Mouse (Mus musculus): ENCODE data around the gene Abat.
"Not testable (repeated sequence)": the region's sequence is repeated elsewhere in the genome, so short reads cannot be mapped to it uniquely, and the experiment has no call there.

The Abat gene

GRCm38 (mm10) chr16:8532894-8533293 is 19.7 kb downstream of the Abat start:
- no peak for DNase-seq (ENCODE audit: low spot score in 2 of 2)

- DNase-seq (ENCODE audit: low spot score in 2 of 2): no peak
Measured at GRCm38 (mm10) chr16:8533477-8533876, 20.2 kb downstream of the Abat start.

GRCm38 (mm10) chr16:8534466-8535200 is 21.4 kb downstream of the Abat start:
- no peak for DNase-seq (ENCODE audit: low spot score in 2 of 2)

GRCm38 (mm10) chr16:8535411-8535810 is 22.2 kb downstream of the Abat start:
- no peak for DNase-seq (ENCODE audit: low spot score in 2 of 2)

DNA sequence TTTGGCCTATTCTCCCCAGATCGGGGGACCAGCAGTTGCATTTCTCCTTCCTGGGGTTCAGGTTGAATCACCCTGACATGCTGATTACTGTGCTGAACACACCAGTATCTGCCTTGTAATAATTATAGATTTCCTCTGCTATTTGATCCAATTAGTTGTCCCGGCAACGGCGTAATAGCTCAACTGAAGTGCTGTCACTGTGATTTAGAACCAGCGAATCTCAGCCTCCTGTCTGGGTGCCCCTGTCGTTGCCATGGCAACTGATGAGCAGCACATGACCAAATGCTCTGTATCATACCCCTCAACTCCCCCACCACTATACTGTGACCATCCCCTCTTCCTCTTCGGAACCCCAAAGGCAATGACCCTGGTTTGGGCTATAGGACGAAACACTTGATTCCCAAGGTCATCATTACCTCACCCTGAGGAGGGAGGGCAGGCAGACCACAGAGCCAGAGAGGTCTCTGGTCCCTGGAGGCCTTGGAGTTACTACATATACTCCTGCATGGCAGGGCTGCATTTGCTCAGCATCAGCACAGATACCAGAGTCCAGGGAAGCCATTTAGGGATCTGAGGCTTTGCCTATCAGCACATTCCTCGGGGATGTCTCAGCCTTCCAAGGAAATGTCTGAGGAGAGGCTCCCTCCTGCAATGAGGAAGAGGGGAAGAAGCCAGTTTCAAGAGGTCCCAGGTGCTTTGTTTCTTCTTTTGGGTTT is 26.1 kb downstream of the Abat start:
- DNase-seq (ENCODE audit: low spot score in 2 of 2): no peak

DNA sequence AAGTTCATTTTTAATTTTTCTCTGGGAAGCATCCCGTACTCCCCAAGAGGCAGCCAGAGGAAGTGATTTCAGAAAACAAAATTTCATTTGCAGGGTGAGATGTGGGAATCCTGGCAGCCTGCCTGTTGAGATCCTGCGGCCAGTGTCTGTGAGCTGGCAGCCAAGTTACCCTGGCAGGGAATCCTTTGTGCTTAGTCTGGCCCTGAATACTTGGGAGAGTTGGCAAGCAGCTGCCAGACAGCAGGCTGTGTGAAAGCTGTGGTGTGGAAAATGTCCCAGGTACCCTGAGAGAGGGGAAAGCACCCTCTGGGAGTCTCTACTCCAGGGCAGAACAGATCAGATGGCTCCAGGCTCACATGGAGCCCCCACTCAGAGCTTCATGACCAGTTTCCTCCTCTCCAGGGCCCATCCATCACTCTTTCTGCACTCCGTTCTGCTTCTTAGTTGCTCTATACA is 27.7 kb downstream of the Abat start:
- no peak for DNase-seq (ENCODE audit: low spot score in 2 of 2)

GRCm38 (mm10) chr16:8547836-8548235 is 34.6 kb downstream of the Abat start:
- no peak for DNase-seq (ENCODE audit: low spot score in 2 of 2)

DNA sequence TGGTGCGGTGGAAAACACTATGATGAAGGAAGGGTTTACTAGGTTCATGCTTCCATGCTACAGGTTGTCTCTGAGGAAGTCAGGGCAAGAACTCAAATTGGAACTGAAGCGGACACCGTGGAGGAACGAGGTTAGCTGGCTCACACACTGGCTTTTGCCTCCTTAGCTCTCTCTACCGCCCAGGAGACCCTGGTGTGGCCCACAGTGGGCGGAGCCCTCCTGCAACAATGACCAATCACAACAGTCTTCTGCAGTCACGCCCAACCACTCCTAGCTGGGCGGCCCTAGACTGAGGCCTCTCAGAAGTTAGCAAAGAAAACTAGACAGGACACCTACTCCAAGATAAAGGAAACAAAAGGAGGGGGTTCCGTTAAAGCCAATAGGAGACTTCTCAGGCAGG is 36.3 kb downstream of the Abat start:
- no peak for DNase-seq (ENCODE audit: low spot score in 2 of 2)

- DNase-seq (ENCODE audit: low spot score in 2 of 2): no peak
Measured at GRCm38 (mm10) chr16:8554351-8554750, 41.1 kb downstream of the Abat start.

DNA sequence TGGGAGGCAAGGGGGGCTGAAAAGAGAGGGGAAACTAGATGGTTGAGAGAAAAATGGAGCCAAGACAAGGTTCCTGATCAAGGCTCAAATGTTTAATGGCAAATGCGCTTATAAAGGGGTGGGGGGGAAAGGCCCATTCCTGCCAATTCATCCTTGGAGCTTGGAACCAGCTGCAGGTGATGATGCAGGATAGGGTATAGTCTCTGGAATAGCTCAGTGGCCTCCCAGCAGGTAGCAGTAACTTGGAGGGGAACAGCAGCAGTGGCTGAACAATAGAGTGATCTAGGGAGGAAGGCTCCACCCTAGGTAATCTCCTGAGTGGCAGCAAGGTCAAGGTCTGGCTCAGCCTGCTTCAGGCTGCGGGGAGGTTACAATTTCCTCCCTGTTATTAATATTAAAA is 41.5 kb downstream of the Abat start:
- DNase-seq (ENCODE audit: low spot score in 2 of 2): not testable (repeated sequence)

DNA sequence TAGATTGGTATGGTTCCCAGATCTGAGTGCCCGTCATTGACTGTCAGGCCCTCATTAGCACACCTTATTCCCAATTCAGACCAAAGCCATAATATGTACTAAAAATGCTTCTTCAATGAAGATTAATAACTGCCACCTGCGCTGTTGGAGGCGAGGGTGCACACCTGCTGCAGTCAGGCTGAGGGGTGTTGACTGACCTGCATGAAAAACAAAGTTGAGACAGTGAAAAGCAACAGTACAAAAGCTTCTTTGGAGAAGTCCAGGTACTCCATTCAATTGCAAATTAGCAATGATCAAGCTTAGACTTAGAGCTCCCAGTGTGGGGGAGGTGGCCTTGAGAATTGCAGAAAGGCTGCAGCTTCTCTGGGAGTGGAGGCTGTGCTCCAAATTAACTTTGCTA is 42.1 kb downstream of the Abat start:
- not testable (repeated sequence) for DNase-seq (ENCODE audit: low spot score in 2 of 2)

DNA sequence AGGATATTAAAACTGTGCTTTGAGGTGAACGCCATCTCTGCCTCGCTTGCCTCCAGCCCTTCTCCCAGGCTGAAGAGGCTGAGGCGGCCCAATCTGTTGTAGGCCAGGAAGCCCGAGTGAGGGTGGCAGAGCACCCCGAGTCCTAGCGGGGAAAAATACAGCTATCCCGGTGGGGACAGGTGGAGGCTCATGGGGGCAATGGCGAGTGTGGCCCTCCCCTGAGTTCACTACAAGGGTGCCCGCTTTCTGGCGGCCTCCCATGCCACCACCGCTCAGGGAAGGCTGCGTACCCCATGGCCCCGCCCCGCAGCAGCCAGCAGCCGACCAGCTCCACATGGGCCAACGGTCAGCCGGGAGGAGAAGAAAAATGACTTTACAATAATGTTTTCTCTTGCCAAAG is 46.9 kb downstream of the Abat start:
- DNase-seq (ENCODE audit: low spot score in 2 of 2): no peak

DNA sequence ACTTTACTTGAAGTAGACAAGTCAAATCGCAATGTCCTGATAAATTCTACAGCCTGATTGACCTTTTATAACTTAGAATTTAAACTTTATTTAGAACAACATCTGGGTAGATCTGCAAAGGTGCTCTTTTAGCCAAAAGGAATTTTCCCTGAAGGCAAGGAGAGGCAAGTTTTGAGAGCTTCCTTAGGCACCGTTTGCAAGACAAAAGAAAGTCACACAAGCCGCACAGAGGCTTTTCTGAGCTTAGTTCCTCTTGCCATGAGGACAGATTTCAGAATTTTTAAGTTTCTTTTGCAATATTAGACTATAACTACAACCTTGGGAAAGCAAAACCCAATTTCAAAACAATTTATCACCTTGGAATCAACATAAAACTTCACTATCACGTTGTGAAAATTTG is 47.9 kb downstream of the Abat start:
- not testable (repeated sequence) for DNase-seq (ENCODE audit: low spot score in 2 of 2)

GRCm38 (mm10) chr16:8561856-8562255 is 48.6 kb downstream of the Abat start:
- DNase-seq (ENCODE audit: low spot score in 2 of 2): not testable (repeated sequence)

GRCm38 (mm10) chr16:8562827-8563226 is 49.6 kb downstream of the Abat start:
- DNase-seq (ENCODE audit: low spot score in 2 of 2): not testable (repeated sequence)

DNA sequence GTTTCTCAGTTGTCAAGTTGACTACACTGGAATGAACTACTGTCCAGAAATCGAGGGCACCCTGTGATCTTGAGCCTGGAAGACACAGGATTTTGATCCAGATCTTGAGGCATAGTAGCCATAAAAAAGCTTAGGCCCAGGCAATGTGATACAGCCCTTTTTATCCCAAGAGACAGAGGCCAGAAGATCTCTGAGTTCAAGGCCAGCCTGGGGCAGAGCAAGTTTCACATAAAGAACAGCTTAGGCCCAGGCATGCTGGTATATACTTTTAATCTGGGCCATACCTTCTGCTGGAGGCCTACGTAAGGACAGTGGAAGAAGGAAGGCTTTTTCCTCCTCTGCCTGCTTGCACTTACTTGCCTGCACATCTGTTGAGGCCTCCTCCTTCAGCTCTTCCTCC is 51.6 kb downstream of the Abat start:
- DNase-seq (ENCODE audit: low spot score in 2 of 2): no peak

DNA sequence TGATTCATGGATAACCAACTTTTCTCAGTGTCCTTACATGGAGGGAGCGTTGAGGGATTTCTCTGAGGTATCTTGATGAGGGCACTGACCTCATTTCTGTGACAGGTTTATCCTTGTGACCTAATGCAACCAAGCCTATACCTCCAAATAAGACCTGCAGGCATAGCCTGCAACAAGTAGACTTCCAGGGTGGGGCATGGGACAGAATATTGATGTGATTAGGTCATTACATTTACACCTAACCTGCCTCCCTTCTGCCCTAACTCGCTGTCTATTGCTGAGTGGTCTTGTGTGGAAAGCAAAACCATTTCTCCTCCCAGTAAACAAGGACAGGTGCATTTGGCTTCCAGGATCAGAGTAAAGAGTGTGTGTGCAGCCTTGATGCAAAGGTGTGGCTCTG is 52.3 kb downstream of the Abat start:
- no peak for DNase-seq (ENCODE audit: low spot score in 2 of 2)

GRCm38 (mm10) chr16:8566115-8566711 is 53.0 kb downstream of the Abat start:
- DNase-seq (ENCODE audit: low spot score in 2 of 2): no peak

DNA sequence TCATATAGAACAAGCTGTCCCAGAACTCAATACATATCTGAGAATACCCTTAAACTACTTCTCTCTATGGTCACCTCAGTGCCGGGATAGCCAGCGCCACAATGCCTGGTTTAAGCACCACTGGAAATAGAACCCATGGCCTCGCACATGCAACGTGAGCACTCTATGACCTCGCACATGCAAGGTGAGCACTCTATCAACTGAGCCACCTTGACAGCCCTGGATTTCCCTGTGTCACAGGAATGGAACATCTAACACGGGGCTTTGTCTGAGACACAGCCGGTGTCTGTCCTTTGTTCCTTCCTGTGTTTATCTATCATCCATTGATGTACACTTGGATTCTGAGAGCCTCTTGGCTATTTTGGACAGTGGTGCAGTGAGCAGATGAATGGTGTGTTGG is 55.7 kb downstream of the Abat start:
- no peak for DNase-seq (ENCODE audit: low spot score in 2 of 2)

DNA sequence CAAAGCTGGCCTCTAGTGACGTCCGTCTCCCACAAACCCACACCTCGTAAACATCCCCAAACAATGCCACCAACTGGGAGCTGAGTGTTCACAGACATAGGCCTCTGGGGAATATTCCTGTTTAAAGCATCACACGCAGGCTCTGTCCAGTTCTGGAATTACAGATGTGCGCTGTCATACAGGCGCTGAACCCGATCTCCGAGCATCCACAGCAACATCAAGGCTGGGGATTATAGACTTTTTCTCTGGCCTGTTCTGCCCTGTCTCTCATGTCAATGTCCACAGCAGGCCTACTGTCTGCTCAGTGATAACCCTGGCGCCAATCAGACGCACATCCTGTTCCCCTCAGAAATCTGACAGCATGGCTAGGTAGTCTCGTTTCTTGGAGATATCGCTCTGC is 57.1 kb downstream of the Abat start:
- DNase-seq (ENCODE audit: low spot score in 2 of 2): no peak

DNA sequence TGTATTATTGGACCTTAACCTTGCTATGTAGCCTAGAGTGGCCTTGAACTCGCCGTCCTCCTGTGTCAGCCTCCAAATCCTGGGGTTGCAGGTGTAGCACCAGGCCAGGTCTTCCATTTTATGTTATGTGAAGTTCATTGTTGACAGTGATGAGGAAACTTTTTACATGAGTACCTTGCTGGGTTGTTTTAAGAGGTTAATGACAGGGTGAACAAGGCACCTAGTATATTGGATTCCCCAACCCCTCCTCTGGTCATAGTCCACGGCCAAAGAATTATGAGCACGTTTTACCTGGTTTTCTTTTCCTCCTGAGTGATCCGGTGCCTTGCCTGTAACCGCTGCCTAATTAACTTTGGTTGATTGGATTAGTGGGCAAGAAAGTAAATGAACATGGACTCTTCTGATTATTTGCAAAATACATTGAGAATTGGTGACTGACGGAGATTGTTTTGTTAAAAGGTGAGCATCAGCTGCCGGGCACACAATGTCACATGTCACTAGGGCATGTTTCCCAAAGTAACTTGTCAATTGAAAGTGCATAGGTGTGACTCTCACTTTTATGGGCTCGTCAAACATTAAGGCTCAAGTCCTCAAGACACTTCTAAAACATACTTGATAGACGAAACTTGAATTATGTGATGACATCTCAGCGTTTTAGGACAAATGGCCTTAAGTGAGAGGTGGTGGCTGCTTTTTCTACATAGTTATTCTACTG is 57.8 kb downstream of the Abat start:
- no peak for DNase-seq (ENCODE audit: low spot score in 2 of 2)

GRCm38 (mm10) chr16:8573041-8573440 is 59.8 kb downstream of the Abat start:
- DNase-seq (ENCODE audit: low spot score in 2 of 2): no peak

Measured in spleen, postnatal 4 days (tissue).